In the genomic region with DNA sequence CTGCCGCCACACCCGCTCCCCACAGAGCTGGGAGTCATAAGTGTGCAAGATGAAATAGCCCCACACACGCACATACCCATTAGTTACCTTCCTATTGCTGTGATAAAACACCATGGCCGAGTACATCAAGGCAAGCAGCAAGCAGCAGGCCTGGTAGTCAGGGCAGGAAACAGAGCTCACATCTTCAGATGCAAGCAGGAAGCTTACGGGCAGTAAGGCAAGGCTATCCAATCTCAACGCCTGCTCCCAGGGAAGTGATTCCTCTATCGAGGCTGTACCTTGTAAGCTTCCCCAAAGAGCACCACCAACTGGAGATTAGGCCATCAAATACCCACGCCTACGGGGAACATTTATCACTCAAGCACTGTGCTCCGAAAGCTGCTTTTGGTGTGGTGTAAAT, we compare ENCODE assay signal across 20 mouse cellular contexts. TPM values are rescaled to one million over a fixed set of nuclear protein-coding genes. Genes with fewer than 3 reads are reported as not detected.
"Had no signal": no experiment of that assay in that cellular context is flagged by ENCODE, and none has a peak within 500 bp of the region (broad histone marks: within the 10 kb centered on the region; RNA-seq: fewer than 3 reads in every experiment).

No protein-coding gene starts in this region.

- ATAC-seq: hindbrain, embryonic 16.5 days; inflammation-experienced regulatory T-cells, adult 6 months; intestine, embryonic 15.5 days; intestine, postnatal 0 days had no signal

- DNase-seq: gastrocnemius, postnatal 14 days; gastrocnemius, postnatal 36 days; heart, adult 11 months; heart, adult 2 months; heart, postnatal 14 days; heart, postnatal 36 days; kidney, adult 18-20 months; kidney, adult 8-10 months; kidney, postnatal 10 days; kidney, postnatal 25 days; kidney, postnatal 4 days; layer of hippocampus, postnatal 36 days; left cerebral cortex, postnatal 4 days; liver; liver, embryonic 13.5 days had no signal

RNA-seq across cellular contexts. Expression of gene Mansc4, which starts 6.9 kb away (rescaled TPM):
- total RNA-seq: gastrocnemius, postnatal 36 days; heart, adult 2 months; heart, postnatal 14 days; heart, postnatal 36 days; hematopoietic stem cell, adult 5-6 weeks had no signal

RNA-seq across cellular contexts. Expression of gene Rep15, which starts 47.5 kb away (rescaled TPM):
- total RNA-seq: hematopoietic stem cell, adult 5-6 weeks had no signal
